Mouse (Mus musculus): ENCODE results near the gene Gstm6.

Gene Gstm6

GRCm38 (mm10) chr3:107940524-107940923, 3.0 kb downstream of the Gstm6 start:
- no peak for DNase-seq (ENCODE audit: low spot score in 2 of 2)

- DNase-seq (ENCODE audit: low spot score in 2 of 2): no peak
Measured at GRCm38 (mm10) chr3:107939830-107940229, 3.7 kb downstream of the Gstm6 start.

- peak; percentile 41 to 48 for DNase-seq (ENCODE audit: low spot score in 2 of 2)
Measured at GRCm38 (mm10) chr3:107939403-107939802, 4.1 kb downstream of the Gstm6 start.

GRCm38 (mm10) chr3:107935888-107936287, 7.7 kb downstream of the Gstm6 start:
- no peak for DNase-seq (ENCODE audit: low spot score in 2 of 2)

GRCm38 (mm10) chr3:107935268-107935667, 8.3 kb downstream of the Gstm6 start:
- no peak for DNase-seq (ENCODE audit: low spot score in 2 of 2)

- DNase-seq (ENCODE audit: low spot score in 2 of 2): no peak
Measured at GRCm38 (mm10) chr3:107932128-107932527, 11.4 kb downstream of the Gstm6 start.

- DNase-seq (ENCODE audit: low spot score in 2 of 2): peak; percentile 84 to 85
Measured at GRCm38 (mm10) chr3:107931670-107932069, 11.9 kb downstream of the Gstm6 start, which contains the start of gene Gstm7. Gene Gstm7, minus strand, starts transcription at chr3:107931817.

GRCm38 (mm10) chr3:107931134-107931533, 12.4 kb downstream of the Gstm6 start:
- DNase-seq (ENCODE audit: low spot score in 2 of 2): no peak

- no peak for DNase-seq (ENCODE audit: low spot score in 2 of 2)
Measured at GRCm38 (mm10) chr3:107929731-107930130, 13.8 kb downstream of the Gstm6 start.

- no peak for DNase-seq (ENCODE audit: low spot score in 2 of 2)
Measured at GRCm38 (mm10) chr3:107929243-107929642, 14.3 kb downstream of the Gstm6 start.

- no peak for DNase-seq (ENCODE audit: low spot score in 2 of 2)
Measured at GRCm38 (mm10) chr3:107928691-107929090, 14.9 kb downstream of the Gstm6 start.

GRCm38 (mm10) chr3:107927841-107928240, 15.7 kb downstream of the Gstm6 start:
- DNase-seq (ENCODE audit: low spot score in 2 of 2): no peak

GRCm38 (mm10) chr3:107925335-107925734, 18.2 kb downstream of the Gstm6 start:
- DNase-seq (ENCODE audit: low spot score in 2 of 2): no peak

- DNase-seq (ENCODE audit: low spot score in 2 of 2): no peak
Measured at GRCm38 (mm10) chr3:107920348-107920747, 23.2 kb downstream of the Gstm6 start.

GRCm38 (mm10) chr3:107917783-107918408, 25.7 kb downstream of the Gstm6 start:
- DNase-seq (ENCODE audit: low spot score in 2 of 2): peak; percentile 33 to 45

- DNase-seq (ENCODE audit: low spot score in 2 of 2): peak in 1 of 2 experiments; percentile 6
Measured at GRCm38 (mm10) chr3:107917097-107917496, 26.5 kb downstream of the Gstm6 start.

GRCm38 (mm10) chr3:107916674-107917073, 26.9 kb downstream of the Gstm6 start:
- no peak for DNase-seq (ENCODE audit: low spot score in 2 of 2)

GRCm38 (mm10) chr3:107905942-107906341, 37.6 kb downstream of the Gstm6 start:
- no peak for DNase-seq (ENCODE audit: low spot score in 2 of 2)

- DNase-seq (ENCODE audit: low spot score in 2 of 2): no peak
Measured at GRCm38 (mm10) chr3:107900955-107901673, 42.4 kb downstream of the Gstm6 start.

GRCm38 (mm10) chr3:107898691-107899090, 44.9 kb downstream of the Gstm6 start:
- no peak for DNase-seq (ENCODE audit: low spot score in 2 of 2)

GRCm38 (mm10) chr3:107895720-107896569, 47.6 kb downstream of the Gstm6 start, which contains the start of gene Gstm5:
Gene Gstm5, plus strand, starts transcription at chr3:107895821.
- peak in 1 of 2 experiments; percentile 9 for DNase-seq (ENCODE audit: low spot score in 2 of 2)

GRCm38 (mm10) chr3:107895194-107895719, 48.3 kb downstream of the Gstm6 start:
- no peak for DNase-seq (ENCODE audit: low spot score in 2 of 2)
